Mouse (Mus musculus) hindbrain, embryonic 15.5 days (tissue): ENCODE measurements around the gene Arhgap44. TPM values are rescaled to one million over a fixed set of nuclear protein-coding genes. Genes with fewer than 3 reads are reported as not detected.

Source experiments
- ATAC-seq: fragments of 200-750 bp; cut with Nextera tagmentation; 2 replicates; pipeline ENCODE4 v1.8.0; 2017; ENCODE audit warnings: low read depth, moderate number of reproducible peaks, moderate TSS enrichment; ENCODE audit not compliant: low FRiP score
- H3K27ac ChIP-seq: fragments of 300-500 bp; sonication (generic); replicated peaks from 2 replicates; pipeline ENCODE4 v1.5.1; 2015; ENCODE audit warnings: mild to moderate bottlenecking, inconsistent platforms
- H3K27me3 ChIP-seq: fragments of 300-500 bp; sonication (generic); 2 replicates; pipeline ENCODE4 v1.6.1; 2015; ENCODE audit warnings: control low read depth, inconsistent platforms
- H3K36me3 ChIP-seq: fragments of 300-500 bp; sonication (generic); 2 replicates; pipeline ENCODE4 v1.6.1; 2015; ENCODE audit warnings: control low read depth, inconsistent platforms
- H3K4me1 ChIP-seq: fragments of 300-500 bp; sonication (generic); replicated peaks from 2 replicates; pipeline ENCODE4 v1.6.1; 2015; ENCODE audit warnings: control low read depth, inconsistent platforms
- H3K4me2 ChIP-seq: fragments of 300-500 bp; sonication (generic); 2 replicates; pipeline ENCODE4 v1.6.1; 2015; ENCODE audit warnings: moderate library complexity, mild to moderate bottlenecking, inconsistent platforms
- H3K4me3 ChIP-seq: fragments of 300-500 bp; sonication (generic); 2 replicates; pipeline ENCODE4 v1.5.1; 2015; ENCODE audit warnings: mild to moderate bottlenecking, inconsistent platforms
- H3K9ac ChIP-seq: fragments of 300-500 bp; sonication (generic); 2 replicates; pipeline ENCODE4 v1.6.1; 2015; ENCODE audit warnings: inconsistent platforms
- H3K9me3 ChIP-seq: fragments of 300-500 bp; sonication (generic); 2 replicates; pipeline ENCODE4 v1.6.1; 2016; ENCODE audit warnings: control low read depth, inconsistent platforms
- WGBS: fragments of 180-500 bp; shearing (Covaris S2); methylation state at CpG from one replicate; pipeline ENCODE4 v1.1.7; 2015; 5-methylcytosine and 5-hydroxymethylcytosine counted together
- polyA plus RNA-seq: library from polyadenylated mRNA; unstranded; fragments of >200 nt; fragmentation: Nextera tagmentation; extraction: Ambion mirVana; gene quantifications from 2 replicates; pipeline ENCODE4 v1.2.1, GENCODE M21; 2015

Gene Arhgap44
- polyA plus RNA-seq, result 17.9 and 19.5 TPM in 2 replicates

DNA sequence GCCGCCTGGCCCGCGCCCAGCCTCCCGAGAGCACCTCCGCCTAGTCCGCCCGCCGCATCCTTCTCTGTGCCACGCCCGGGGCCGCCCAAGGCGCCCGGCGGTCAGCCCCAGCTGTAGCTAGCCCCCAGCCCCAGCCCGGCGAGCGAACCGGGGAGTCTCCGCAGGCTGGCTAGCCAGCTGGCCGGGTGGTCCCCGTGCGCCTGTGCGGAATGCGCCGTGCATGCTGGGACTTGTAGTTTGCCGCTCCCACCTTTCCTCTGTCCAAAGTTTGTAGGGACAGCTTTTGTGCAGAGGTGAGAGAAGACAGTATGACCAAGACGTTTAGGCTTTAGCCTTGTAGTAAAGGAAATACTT lies at the start of gene Arhgap44:
Gene Arhgap44, minus strand, starts transcription at position 195 of the 354 bp plus-strand sequence.
- Histone ChIP-seq H3K4me1 (peaks cover 21% of the 10 kb centered on the region), H3K27me3 (no peaks in the 10 kb centered on the region), H3K4me2 (peak within 1 kb of the TSS; percentile 79), H3K36me3 (no peaks in the 10 kb centered on the region), H3K9me3 (no peaks in the 10 kb centered on the region), H3K27ac (peak within 1 kb of the TSS; percentile 82), H3K9ac (peak within 1 kb of the TSS; percentile 79), H3K4me3 (peak within 1 kb of the TSS; percentile 67)
- under 1% methylated on average over 27 of the region's 27 CpGs for WGBS
- peak; percentile 95 for ATAC-seq

DNA sequence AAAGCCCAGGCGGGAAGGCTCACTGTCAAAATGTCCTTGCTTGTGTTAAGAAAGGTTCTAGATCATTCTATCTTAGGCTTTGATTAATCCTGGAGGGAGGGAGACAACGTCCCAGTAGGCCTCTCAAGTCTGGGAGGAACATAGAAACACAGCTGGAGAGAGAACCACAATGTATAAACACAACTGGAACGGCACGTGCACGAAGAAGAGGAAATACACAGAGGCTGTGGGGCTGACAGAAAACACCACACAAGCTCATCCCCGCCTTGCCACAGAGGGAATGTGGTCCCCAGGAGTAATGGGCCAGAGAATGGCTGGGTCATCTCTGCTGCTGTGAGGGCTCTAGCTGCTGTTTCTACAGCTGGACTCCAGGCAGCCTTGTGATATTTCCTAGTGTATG lies 48.9 kb upstream of the Arhgap44 start:
- Histone ChIP-seq H3K9me3 (no peaks in the 10 kb centered on the region), H3K4me2 (no peak overlapping the region), H3K27ac (no peak overlapping the region), H3K27me3 (no peaks in the 10 kb centered on the region), H3K4me3 (no peak overlapping the region), H3K4me1 (no peaks in the 10 kb centered on the region), H3K9ac (no peak overlapping the region), H3K36me3 (no peaks in the 10 kb centered on the region)
- 78% methylated on average over 6 of the region's 6 CpGs for WGBS
- no peak for ATAC-seq

DNA sequence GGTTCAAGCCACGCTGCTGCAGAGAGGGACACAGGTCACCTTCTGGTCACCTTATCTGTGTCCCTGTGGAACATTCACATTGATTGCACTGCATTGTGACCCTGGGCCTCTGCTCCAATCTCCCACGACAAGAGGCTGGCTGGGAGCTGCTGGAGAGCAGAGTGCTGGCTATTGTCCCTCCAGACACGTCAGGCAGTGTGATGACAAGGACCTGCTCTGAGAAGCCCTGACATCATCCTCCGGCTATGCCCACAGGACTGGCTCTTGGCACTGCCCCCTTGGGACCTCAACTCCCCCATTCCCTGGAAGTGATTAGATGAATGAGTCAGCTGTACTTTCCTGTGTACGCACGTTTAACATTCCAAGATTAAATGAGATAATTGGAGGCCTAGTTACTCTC lies 46.7 kb upstream of the Arhgap44 start:
- no peak overlapping the region for H3K4me2 ChIP-seq
- H3K27ac ChIP-seq, result no peak overlapping the region
- 50% methylated on average over 6 of the region's 6 CpGs for WGBS
- H3K4me3 ChIP-seq, result no peak overlapping the region
- no peaks in the 10 kb centered on the region for H3K36me3 ChIP-seq
- H3K27me3 ChIP-seq, result no peaks in the 10 kb centered on the region
- no peaks in the 10 kb centered on the region for H3K4me1 ChIP-seq
- H3K9ac ChIP-seq, result no peak overlapping the region
- ATAC-seq, result no peak
- no peaks in the 10 kb centered on the region for H3K9me3 ChIP-seq

DNA sequence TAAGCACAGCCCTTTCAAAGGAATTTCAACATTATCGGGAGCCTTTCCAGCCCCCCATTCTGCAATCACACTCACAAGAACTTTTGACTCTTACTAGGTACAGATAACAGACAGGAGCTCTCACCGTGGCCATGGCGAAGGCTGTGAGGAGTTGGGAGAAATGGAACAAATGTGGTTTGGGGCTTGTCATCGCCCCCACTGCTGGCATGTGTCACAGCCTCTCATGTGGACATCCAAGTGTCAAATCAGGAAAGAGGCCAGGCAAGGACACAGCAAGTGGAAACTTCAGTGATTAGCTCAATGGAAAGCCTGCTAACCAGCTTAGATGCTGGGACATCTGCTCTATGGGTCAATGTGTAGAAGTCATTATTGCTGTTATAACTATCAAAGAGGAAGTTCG lies 42.5 kb upstream of the Arhgap44 start:
- Histone ChIP-seq H3K27me3 (no peaks in the 10 kb centered on the region), H3K4me2 (no peak overlapping the region), H3K27ac (no peak overlapping the region), H3K4me3 (no peak overlapping the region), H3K4me1 (no peaks in the 10 kb centered on the region), H3K9me3 (no peaks in the 10 kb centered on the region), H3K9ac (no peak overlapping the region), H3K36me3 (no peaks in the 10 kb centered on the region)
- WGBS, result 71% methylated on average over 5 of the region's 5 CpGs
- ATAC-seq, result no peak

DNA sequence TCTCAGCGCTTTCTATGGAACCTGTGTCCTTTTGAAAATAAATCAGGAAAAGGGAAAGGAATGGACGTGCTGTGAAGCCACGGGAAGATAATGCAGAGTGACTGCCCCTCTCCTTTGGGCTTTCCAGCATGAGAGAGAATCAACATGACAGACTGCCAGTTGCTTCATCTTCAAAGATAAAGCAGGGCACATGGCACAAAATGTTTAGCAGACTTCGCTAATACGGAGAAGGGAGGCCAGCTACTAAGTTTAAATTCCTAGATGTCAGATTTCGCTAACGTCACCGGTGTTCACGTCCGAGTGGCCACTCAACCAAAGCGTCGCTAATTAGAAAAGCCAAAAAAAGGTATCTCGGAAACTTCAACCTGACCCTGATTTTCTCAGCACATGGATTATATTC lies 41.9 kb upstream of the Arhgap44 start:
- no peak for ATAC-seq
- H3K9ac ChIP-seq, result no peak overlapping the region
- no peak overlapping the region for H3K27ac ChIP-seq
- H3K4me3 ChIP-seq, result no peak overlapping the region
- H3K4me2 ChIP-seq, result no peak overlapping the region
- H3K9me3 ChIP-seq, result no peaks in the 10 kb centered on the region
- no peaks in the 10 kb centered on the region for H3K27me3 ChIP-seq
- no peaks in the 10 kb centered on the region for H3K36me3 ChIP-seq
- H3K4me1 ChIP-seq, result no peaks in the 10 kb centered on the region
- 68% methylated on average over 13 of the region's 13 CpGs for WGBS

DNA sequence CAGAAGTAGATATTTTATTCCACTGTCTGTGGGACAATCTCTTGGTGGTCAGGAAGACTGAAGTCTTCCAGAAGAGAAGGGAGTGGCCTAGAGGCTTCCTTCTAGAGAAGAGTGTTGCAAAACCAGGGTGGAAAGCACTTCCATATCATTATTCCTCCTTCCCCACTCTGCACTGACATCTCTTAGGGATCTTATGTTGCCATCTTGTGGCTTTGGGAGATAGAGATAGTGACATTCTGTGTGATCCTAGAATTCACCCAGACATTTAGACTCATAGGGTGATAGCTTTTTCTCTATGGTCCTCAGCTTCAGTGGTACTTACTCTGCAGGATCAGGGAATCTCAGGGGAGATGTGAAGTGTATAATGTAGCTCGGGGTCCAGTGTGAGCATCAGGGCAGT lies 40.3 kb upstream of the Arhgap44 start:
- Histone ChIP-seq H3K4me3 (no peak overlapping the region), H3K9me3 (no peaks in the 10 kb centered on the region), H3K9ac (no peak overlapping the region), H3K4me2 (no peak overlapping the region), H3K36me3 (no peaks in the 10 kb centered on the region), H3K27ac (no peak overlapping the region), H3K4me1 (no peaks in the 10 kb centered on the region), H3K27me3 (no peaks in the 10 kb centered on the region)
- ATAC-seq, result no peak
- 68% methylated on average over 1 of the region's 1 CpGs for WGBS

DNA sequence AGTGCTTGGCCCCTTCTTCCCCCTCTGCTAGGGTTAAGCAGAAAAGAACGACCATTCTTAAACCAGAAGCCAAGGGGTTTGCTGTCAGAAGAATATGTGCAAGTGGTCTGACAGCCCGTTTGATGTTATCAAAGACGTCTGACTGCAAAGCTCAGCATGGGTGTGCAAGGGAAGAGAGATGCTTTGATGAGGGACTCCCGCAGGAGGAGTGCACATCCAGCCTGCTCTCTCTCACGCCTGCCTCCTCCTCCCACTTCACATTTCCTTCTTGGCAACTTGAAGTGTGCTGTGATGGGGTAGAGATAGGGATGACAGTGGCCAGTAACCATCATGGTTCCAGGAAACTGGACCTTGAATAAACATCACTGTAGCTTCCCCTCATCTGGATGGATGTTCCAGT lies 39.5 kb upstream of the Arhgap44 start:
- Histone ChIP-seq H3K4me1 (no peaks in the 10 kb centered on the region), H3K4me3 (no peak overlapping the region), H3K27me3 (no peaks in the 10 kb centered on the region), H3K27ac (no peak overlapping the region), H3K9ac (no peak overlapping the region), H3K36me3 (no peaks in the 10 kb centered on the region), H3K9me3 (no peaks in the 10 kb centered on the region), H3K4me2 (no peak overlapping the region)
- no peak for ATAC-seq
- 46% methylated on average over 5 of the region's 5 CpGs for WGBS

DNA sequence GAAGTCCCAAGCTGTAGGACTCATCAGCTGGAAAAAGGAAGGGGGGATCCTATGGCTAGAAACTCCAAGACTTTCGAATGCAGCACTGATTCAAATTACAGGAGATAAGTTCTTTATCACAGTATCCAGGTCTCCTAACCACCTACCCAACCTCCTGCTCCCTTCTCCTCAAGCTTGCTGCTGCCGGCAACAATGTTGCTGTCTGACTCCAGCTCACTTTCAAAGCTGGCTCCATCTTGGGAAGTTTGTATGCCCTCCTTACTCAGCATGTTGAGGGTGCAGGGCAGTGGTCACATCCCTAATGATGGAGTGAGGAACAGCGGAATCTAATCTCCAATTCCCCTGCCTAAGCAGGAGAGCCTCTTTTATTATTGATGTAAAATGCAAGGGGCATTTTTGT lies 35.3 kb upstream of the Arhgap44 start:
- no peak for ATAC-seq
- 93% methylated on average over 3 of the region's 3 CpGs for WGBS
- H3K27ac ChIP-seq, result no peak overlapping the region

DNA sequence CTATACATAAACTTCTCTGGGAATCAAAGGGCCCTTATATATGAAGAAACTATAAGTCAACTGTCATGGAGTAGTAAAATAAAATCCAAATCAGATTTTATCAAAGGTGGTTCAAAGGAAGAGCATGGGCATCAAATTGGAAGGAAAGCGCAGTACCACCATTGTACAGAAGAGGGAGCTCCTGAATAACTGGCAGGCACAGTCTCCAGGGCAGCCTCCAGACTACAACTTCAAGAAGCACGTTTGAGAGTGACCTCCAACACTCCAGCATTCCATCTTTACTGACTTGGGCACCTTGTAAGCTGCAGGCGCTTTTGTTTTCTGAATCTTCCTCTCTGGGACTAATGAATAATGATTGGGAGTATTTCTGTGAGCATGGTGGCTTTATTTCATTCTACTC lies 34.5 kb upstream of the Arhgap44 start:
- no peak overlapping the region for H3K27ac ChIP-seq
- no peak overlapping the region for H3K9ac ChIP-seq
- peak; percentile 56; the same call in 1 of the 2 replicates for ATAC-seq
- H3K4me2 ChIP-seq, result no peak overlapping the region
- H3K9me3 ChIP-seq, result no peaks in the 10 kb centered on the region
- H3K36me3 ChIP-seq, result no peaks in the 10 kb centered on the region
- H3K4me1 ChIP-seq, result no peaks in the 10 kb centered on the region
- no peaks in the 10 kb centered on the region for H3K27me3 ChIP-seq
- no peak overlapping the region for H3K4me3 ChIP-seq
- 4% methylated on average over 3 of the region's 3 CpGs for WGBS

More for the DNA sequence above, 35.3 kb upstream of the Arhgap44 start:
- Histone ChIP-seq H3K36me3 (no peaks in the 10 kb centered on the region), H3K4me3 (no peak overlapping the region), H3K27me3 (no peaks in the 10 kb centered on the region), H3K9me3 (no peaks in the 10 kb centered on the region), H3K4me2 (no peak overlapping the region), H3K4me1 (no peaks in the 10 kb centered on the region), H3K9ac (no peak overlapping the region)

DNA sequence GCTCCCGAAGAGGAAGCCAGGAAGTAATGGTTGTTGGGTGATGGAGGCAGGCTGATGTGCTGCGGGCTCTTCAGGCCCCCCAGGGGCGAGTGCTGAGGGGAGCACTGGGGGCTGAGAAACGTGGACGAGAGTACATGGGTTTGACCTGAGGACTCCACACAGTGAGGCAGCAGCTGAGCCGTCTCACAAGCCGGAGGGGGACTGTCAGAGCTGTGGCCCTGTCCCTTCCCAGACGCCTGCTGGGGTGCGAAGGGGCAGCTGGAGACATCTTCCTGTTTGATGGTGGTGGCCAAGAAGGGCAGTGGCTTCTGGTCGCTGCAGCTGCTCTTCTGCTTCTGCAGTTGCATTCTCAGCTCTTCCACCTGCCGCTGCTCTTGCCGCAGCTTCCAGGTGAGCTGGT lies 24.2 kb upstream of the Arhgap44 start:
- WGBS, result 83% methylated on average over 10 of the region's 12 CpGs
- Histone ChIP-seq H3K36me3 (no peaks in the 10 kb centered on the region), H3K4me3 (no peak overlapping the region), H3K9ac (no peak overlapping the region), H3K9me3 (no peaks in the 10 kb centered on the region), H3K27me3 (no peaks in the 10 kb centered on the region), H3K4me2 (no peak overlapping the region), H3K27ac (no peak overlapping the region), H3K4me1 (no peaks in the 10 kb centered on the region)
- no peak for ATAC-seq

DNA sequence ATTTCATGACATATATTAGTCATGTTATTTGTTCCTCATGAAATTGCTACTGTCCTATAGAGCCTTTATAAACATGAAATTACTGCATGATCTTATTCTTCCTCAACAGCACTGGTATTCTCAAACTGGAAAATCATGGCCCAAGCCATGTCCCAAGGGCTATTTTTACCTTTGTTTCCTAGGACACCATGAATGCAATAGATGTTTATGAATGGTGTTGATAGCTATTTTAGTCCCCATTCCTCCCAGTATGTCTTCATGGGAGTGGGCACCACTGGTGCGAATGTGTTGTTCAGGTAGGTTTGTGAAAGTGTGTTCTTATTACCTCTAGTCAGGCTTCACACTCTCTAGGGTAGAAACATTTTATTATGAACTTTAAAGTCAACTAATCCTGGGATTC lies 22.4 kb upstream of the Arhgap44 start:
- 96% methylated on average over 1 of the region's 1 CpGs for WGBS
- no peaks in the 10 kb centered on the region for H3K9me3 ChIP-seq
- no peak overlapping the region for H3K27ac ChIP-seq
- H3K36me3 ChIP-seq, result no peaks in the 10 kb centered on the region
- no peak overlapping the region for H3K4me2 ChIP-seq
- ATAC-seq, result no peak
- no peak overlapping the region for H3K9ac ChIP-seq
- H3K4me3 ChIP-seq, result no peak overlapping the region
- H3K27me3 ChIP-seq, result no peaks in the 10 kb centered on the region
- H3K4me1 ChIP-seq, result no peaks in the 10 kb centered on the region

DNA sequence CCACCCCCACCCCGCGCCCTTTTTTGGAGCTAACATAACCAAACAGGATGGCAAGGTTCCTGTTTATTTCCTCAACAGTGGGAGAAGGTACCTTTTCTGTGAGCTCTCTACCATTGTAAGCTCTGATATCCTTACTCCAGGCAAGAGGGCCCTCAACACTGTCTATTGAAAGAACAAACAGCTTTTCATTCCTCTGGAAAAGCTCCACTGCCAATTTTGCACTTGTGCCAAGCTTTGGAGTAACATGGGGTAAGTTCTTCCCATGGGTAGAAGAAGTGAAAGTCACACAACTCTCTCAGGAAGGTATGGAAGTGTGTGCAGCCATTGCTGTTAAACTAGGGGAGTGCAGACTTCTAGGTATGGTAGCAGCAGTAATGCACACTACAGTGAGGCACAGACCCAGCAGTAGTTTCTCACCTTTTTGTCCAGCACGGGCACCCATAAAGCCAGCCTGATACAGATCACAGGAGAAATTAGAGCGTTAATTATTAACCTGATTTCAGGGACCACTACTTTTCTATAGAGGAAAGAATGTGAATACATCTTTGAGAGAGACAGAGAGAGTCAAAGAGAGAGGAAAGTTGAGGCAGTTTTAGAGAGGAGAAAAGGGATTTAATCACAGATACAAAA lies 7.5 kb upstream of the Arhgap44 start:
- H3K4me3 ChIP-seq, result no peak overlapping the region
- H3K4me1 ChIP-seq, result no peaks in the 10 kb centered on the region
- H3K9ac ChIP-seq, result no peak overlapping the region
- H3K4me2 ChIP-seq, result no peak overlapping the region
- 83% methylated on average over 4 of the region's 4 CpGs for WGBS
- ATAC-seq, result no peak
- H3K9me3 ChIP-seq, result no peaks in the 10 kb centered on the region
- H3K27ac ChIP-seq, result no peak overlapping the region
- H3K27me3 ChIP-seq, result no peaks in the 10 kb centered on the region
- H3K36me3 ChIP-seq, result no peaks in the 10 kb centered on the region
